Mouse (Mus musculus) liver, embryonic 12.5 days (tissue): ENCODE results near the gene Scrn1. TPM values are rescaled to one million over a fixed set of nuclear protein-coding genes. Genes with fewer than 3 reads are reported as not detected.

Experiments
- ATAC-seq: fragments of 200-750 bp; cut with Nextera tagmentation; 2 replicates; pipeline ENCODE4 v1.8.0; 2017; ENCODE audit warnings: moderate number of reproducible peaks, mild to moderate bottlenecking, moderate library complexity
- H3K27ac ChIP-seq: fragments of 300-500 bp; sonication (generic); 2 replicates; pipeline ENCODE4 v1.5.1; 2016; ENCODE audit warnings: mild to moderate bottlenecking
- H3K27me3 ChIP-seq: fragments of 300-500 bp; sonication (generic); replicated peaks from 2 replicates; pipeline ENCODE4 v1.6.1; 2016; ENCODE audit warnings: mild to moderate bottlenecking, moderate library complexity
- H3K36me3 ChIP-seq: fragments of 300-500 bp; sonication (generic); 2 replicates; pipeline ENCODE4 v1.6.1; 2016; ENCODE audit warnings: mild to moderate bottlenecking, moderate library complexity
- H3K4me1 ChIP-seq: fragments of 300-500 bp; sonication (generic); 2 replicates; pipeline ENCODE4 v1.6.1; 2016
- H3K4me2 ChIP-seq: fragments of 300-500 bp; sonication (generic); 2 replicates; pipeline ENCODE4 v1.6.1; 2016; ENCODE audit warnings: mild to moderate bottlenecking, moderate library complexity
- H3K4me3 ChIP-seq: fragments of 300-500 bp; sonication (generic); 2 replicates; pipeline ENCODE4 v1.5.1; 2016; ENCODE audit warnings: mild to moderate bottlenecking, moderate library complexity
- H3K9ac ChIP-seq: fragments of 300-500 bp; sonication (generic); 2 replicates; pipeline ENCODE4 v1.6.1; 2016; ENCODE audit warnings: mild to moderate bottlenecking, moderate library complexity
- H3K9me3 ChIP-seq: fragments of 300-500 bp; sonication (generic); replicated peaks from 2 replicates; pipeline ENCODE4 v1.6.1; 2016; ENCODE audit warnings: mild to moderate bottlenecking, moderate library complexity
- WGBS: fragments of 180-500 bp; shearing (Covaris S2); methylation state at CpG from one replicate; pipeline ENCODE4 v1.1.7; 2016; ENCODE audit not compliant: insufficient replicate concordance; 5-methylcytosine and 5-hydroxymethylcytosine counted together
- polyA plus RNA-seq: library from polyadenylated mRNA; unstranded; fragments of >200 nt; fragmentation: Nextera tagmentation; extraction: Ambion mirVana; gene quantifications from 2 replicates; pipeline ENCODE4 v1.2.1, GENCODE M21; 2016

Scrn1 gene
- polyA plus RNA-seq, 1 experiment from 2014 or later: 0.60 TPM

DNA sequence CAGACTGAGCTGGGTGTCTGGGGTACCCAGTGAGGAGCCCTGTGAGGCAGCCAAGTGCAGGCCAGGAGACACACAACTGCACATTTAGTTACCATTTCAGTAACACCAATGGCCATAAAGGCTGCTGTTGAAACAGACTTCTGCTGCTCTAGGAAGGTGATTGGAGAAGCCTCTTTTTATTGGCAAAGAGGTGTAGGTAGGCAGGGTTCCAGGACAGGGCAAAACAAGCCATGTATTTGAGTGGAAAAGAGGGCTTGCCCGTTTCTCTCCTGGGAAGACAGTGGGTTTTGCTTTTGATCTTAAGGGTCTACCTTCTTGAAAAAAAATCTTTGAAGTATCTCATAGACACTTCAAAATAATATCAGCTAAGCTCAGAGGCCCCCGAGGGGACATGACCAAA is 54.0 kb downstream of the Scrn1 start:
- H3K4me3 ChIP-seq: no peak overlapping the region
- WGBS: 63% methylated on average over 2 of the region's 2 CpGs
- peaks cover 8% of the 10 kb centered on the region for H3K27me3 ChIP-seq
- no peaks in the 10 kb centered on the region for H3K9me3 ChIP-seq
- H3K9ac ChIP-seq: no peak overlapping the region
- ATAC-seq: no peak
- H3K4me1 ChIP-seq: no peaks in the 10 kb centered on the region
- no peak overlapping the region for H3K27ac ChIP-seq
- no peak overlapping the region for H3K4me2 ChIP-seq
- H3K36me3 ChIP-seq: no peaks in the 10 kb centered on the region

DNA sequence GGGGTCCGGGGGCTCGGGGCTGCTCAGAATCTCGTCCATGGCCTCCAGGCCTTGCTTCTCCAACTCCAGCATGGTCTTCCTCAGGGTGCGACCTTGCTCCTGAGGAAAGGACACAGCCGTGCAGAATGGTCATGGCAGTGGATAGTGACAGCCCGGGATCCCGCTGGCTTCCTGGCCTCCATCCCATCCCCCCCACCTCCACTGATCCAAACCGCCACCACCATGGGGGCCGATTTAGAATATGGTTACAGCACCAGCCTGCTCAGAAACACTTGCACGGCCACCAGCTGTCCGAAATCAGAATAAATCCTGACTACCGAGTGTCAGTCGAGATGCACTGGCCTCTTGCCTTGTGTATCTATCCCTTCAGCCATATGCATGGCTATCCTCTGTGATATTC is 57.0 kb downstream of the Scrn1 start:
- H3K4me3 ChIP-seq: no peak overlapping the region
- H3K9ac ChIP-seq: no peak overlapping the region
- no peak overlapping the region for H3K4me2 ChIP-seq
- no peak for ATAC-seq
- 80% methylated on average over 13 of the region's 13 CpGs for WGBS
- no peaks in the 10 kb centered on the region for H3K9me3 ChIP-seq
- no peaks in the 10 kb centered on the region for H3K36me3 ChIP-seq
- H3K27me3 ChIP-seq: no peaks in the 10 kb centered on the region
- no peaks in the 10 kb centered on the region for H3K4me1 ChIP-seq
- H3K27ac ChIP-seq: no peak overlapping the region

DNA sequence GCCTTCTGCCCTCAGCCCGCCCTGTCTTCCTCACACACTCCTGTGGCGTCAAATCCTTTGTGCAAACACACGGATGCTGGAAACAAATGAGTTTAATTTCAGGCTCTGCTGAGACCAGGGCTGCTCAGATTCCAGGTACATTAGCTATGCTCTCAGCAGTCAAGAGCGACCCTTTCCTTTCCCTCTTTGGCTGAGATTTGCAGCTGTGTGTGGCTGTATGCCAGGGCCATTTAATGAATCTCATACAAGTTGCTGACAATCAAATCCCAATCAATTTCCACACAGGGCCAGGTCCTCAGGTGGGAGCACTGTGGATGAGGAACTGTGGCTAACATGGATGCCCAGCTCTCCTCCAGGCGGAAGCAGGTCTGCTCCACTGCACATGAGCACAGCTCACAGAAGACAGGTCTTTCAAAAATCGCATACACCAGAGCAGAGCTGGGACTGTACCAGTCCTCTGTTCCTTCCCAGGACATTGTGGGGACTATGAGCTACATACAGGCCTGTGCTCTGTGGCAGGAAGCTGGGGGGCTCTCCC is 58.0 kb downstream of the Scrn1 start:
- H3K27ac ChIP-seq: no peak overlapping the region
- no peak overlapping the region for H3K9ac ChIP-seq
- H3K9me3 ChIP-seq: no peaks in the 10 kb centered on the region
- ATAC-seq: no peak
- no peaks in the 10 kb centered on the region for H3K36me3 ChIP-seq
- no peak overlapping the region for H3K4me3 ChIP-seq
- H3K4me2 ChIP-seq: no peak overlapping the region
- H3K27me3 ChIP-seq: no peaks in the 10 kb centered on the region
- WGBS: 64% methylated on average over 6 of the region's 6 CpGs
- H3K4me1 ChIP-seq: no peaks in the 10 kb centered on the region

DNA sequence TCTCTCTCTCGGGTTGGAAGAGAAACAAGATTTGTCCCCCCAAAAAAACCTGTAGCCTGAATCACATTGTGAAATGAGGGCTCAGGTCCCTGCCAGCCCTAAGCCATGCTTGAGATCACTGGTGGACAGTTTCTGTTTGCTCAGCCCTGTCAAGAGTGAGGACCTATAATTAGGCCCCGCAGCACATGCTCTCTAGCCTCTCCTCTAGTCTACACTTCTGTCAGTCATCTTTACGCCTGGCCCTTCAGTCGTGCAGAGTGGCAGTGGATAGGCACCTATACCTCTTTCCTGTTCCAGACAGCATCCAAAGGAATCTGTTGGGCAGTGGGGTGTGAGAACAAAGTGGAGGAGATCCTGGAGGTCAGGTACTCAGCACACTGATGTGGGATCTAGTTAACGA is 58.5 kb downstream of the Scrn1 start:
- ATAC-seq: no peak

DNA sequence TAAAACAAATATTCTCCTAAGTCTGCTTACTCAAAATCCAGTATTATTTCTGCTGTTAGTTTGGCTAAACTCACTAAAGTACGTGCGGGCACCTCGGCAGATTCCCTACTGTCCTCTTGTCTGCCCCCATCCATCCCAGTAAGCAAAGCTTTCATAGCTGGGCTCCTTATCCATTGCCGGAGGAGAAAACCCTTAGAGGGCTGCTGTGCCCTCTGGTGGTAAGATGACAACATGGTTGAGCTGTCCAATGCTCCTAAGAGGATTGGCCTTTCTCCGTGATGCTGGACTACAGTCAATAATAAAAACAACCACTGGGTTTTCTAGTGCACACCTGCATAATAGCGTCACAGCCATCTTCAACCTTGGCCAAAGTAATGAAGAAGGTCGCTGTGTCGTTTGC is 59.3 kb downstream of the Scrn1 start:
- no peaks in the 10 kb centered on the region for H3K27me3 ChIP-seq
- no peaks in the 10 kb centered on the region for H3K4me1 ChIP-seq
- ATAC-seq: no peak
- H3K4me2 ChIP-seq: no peak overlapping the region
- no peaks in the 10 kb centered on the region for H3K9me3 ChIP-seq
- WGBS: 34% methylated on average over 8 of the region's 8 CpGs
- no peaks in the 10 kb centered on the region for H3K36me3 ChIP-seq
- H3K9ac ChIP-seq: no peak overlapping the region
- no peak overlapping the region for H3K27ac ChIP-seq
- no peak overlapping the region for H3K4me3 ChIP-seq

More for the DNA sequence above, 58.5 kb downstream of the Scrn1 start:
- no peaks in the 10 kb centered on the region for H3K9me3 ChIP-seq
- H3K36me3 ChIP-seq: no peaks in the 10 kb centered on the region
- no peaks in the 10 kb centered on the region for H3K4me1 ChIP-seq
- H3K27ac ChIP-seq: no peak overlapping the region
- H3K9ac ChIP-seq: no peak overlapping the region
- H3K4me3 ChIP-seq: no peak overlapping the region
- 49% methylated on average over 5 of the region's 5 CpGs for WGBS
- H3K27me3 ChIP-seq: no peaks in the 10 kb centered on the region
- no peak overlapping the region for H3K4me2 ChIP-seq

DNA sequence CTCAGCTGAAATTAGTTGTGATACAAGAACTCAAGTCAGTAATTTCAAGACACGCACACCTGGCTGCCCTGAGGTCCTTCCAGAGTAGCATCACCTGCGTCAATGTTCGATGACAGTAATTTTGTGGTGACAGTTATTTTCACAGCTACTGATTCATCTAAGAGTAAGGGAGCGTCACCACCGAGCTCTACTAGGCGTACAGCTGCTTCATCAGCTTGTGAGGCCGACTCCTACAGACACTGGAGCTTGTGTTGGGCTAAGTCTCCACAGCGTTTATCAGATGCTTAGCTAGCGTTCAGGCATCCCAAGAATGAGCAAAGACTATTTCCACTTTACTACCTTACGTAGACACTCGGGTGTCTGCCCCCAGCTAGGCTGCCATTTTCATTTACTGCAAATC is 60.0 kb downstream of the Scrn1 start:
- no peak overlapping the region for H3K4me3 ChIP-seq
- no peaks in the 10 kb centered on the region for H3K36me3 ChIP-seq
- H3K9me3 ChIP-seq: no peaks in the 10 kb centered on the region
- H3K27ac ChIP-seq: no peak overlapping the region
- no peaks in the 10 kb centered on the region for H3K4me1 ChIP-seq
- ATAC-seq: no peak
- no peak overlapping the region for H3K9ac ChIP-seq
- no peaks in the 10 kb centered on the region for H3K27me3 ChIP-seq
- 68% methylated on average over 11 of the region's 11 CpGs for WGBS
- H3K4me2 ChIP-seq: no peak overlapping the region

DNA sequence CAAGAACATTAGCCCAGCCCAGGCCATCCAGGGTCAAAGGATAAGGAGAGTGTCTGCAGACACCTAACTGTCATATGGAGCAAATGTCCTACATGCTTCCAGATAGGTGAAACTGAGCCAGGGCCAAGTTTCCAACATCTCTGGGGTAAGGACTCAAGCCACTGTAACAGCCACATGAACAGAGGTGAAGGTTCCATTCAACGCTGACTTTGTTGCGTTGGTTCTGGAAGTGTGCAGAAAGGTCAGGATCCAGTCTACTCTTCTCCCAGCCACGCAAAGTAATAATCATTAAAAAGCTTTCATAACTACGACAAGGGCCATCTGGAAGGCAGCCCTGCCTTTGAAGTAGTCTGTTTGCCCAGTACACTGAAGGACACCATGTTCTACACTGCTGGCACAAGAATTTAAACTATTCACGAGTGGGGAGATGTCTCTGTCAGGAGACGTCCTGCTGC is 63.6 kb downstream of the Scrn1 start:
- 67% methylated on average over 6 of the region's 6 CpGs for WGBS
- Histone ChIP-seq H3K36me3 (no peaks in the 10 kb centered on the region), H3K4me2 (no peak overlapping the region), H3K9me3 (no peaks in the 10 kb centered on the region), H3K27me3 (no peaks in the 10 kb centered on the region), H3K27ac (no peak overlapping the region), H3K4me3 (no peak overlapping the region), H3K9ac (no peak overlapping the region), H3K4me1 (no peaks in the 10 kb centered on the region)
- no peak for ATAC-seq

DNA sequence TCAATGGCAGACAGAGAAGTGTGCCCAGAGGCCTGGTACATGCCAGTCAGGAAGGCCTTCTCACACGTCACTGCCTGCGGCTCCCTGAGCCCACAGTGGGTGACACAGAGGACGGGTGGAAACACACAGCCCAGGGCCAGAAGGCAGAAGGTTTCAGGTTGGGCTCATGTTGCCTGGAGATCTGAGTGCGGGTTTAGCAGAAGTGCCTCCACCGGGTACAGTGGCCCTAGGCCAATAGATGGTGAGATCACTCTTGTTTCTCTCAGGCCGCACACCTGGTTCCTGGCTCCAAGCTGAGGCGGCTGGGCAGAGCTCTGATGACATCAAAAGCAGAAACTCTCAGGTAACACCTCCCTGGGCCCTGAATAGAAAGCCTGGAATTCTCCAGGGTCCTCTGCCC is 70.1 kb downstream of the Scrn1 start:
- Histone ChIP-seq H3K36me3 (no peaks in the 10 kb centered on the region), H3K9me3 (no peaks in the 10 kb centered on the region), H3K4me3 (no peak overlapping the region), H3K4me2 (no peak overlapping the region), H3K27ac (no peak overlapping the region), H3K27me3 (no peaks in the 10 kb centered on the region), H3K4me1 (no peaks in the 10 kb centered on the region), H3K9ac (no peak overlapping the region)
- 75% methylated on average over 7 of the region's 7 CpGs for WGBS
- no peak for ATAC-seq

DNA sequence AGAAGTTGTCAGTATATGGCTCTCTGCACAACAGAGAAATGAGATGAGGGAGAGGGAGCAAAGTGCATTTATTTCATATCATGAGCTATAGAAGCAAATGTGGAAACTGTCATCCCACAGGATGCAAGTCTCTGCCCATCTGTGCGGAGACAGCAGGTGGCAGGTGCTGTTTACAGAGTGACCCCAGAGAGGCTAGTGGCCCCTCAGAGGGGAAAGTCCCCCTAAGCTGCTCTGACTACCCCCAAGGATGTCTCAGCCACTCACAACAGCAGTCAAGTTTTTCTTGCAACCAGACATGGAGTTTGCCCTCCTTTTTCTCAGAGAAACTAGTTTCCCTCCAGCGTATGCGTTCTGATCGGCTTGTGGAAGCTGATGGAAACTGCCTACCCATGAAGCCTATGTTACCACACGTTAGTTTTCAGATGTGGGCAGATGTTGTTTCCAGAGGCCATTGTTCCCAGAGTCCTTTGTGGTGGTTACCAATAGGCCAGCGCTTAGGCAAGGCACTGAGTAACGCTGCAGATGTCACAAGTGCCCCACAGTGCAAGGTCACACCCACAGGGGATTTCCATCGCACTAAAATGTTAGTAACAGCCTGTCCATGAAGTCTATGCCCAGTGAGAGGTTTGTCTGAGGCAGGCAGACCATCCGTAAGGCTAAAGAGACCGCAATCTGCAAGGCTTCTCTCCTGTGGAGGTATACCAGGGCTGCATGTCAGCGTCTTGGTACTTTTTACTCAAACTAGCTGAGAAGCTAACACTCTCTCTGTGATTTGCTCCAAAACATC is 71.5 kb downstream of the Scrn1 start:
- no peak for ATAC-seq
- Histone ChIP-seq H3K9me3 (no peaks in the 10 kb centered on the region), H3K27me3 (no peaks in the 10 kb centered on the region), H3K4me2 (no peak overlapping the region), H3K4me3 (no peak overlapping the region), H3K9ac (no peak overlapping the region), H3K36me3 (no peaks in the 10 kb centered on the region), H3K27ac (no peak overlapping the region), H3K4me1 (no peaks in the 10 kb centered on the region)
- WGBS: 68% methylated on average over 11 of the region's 11 CpGs

DNA sequence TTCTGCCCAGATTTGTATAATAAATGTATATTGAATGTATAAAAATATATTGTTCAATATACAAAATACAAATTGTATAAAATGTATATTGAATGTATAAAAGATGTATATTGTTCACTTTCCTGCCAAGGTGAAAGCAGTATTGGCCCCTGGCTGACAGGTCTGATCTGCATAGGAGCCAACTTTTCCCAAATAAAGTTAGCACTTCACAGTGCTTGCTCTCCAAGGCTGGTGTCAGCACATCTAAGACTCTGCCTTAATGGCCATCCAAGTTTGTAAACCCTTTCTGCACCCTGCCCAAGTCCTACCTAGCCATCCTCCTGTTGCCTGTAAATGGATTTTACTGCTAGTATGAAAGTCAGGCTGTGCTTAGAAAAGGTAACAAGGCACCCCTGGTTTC is 72.2 kb downstream of the Scrn1 start:
- no peak for ATAC-seq
- H3K27ac ChIP-seq: no peak overlapping the region
- no peaks in the 10 kb centered on the region for H3K9me3 ChIP-seq

DNA sequence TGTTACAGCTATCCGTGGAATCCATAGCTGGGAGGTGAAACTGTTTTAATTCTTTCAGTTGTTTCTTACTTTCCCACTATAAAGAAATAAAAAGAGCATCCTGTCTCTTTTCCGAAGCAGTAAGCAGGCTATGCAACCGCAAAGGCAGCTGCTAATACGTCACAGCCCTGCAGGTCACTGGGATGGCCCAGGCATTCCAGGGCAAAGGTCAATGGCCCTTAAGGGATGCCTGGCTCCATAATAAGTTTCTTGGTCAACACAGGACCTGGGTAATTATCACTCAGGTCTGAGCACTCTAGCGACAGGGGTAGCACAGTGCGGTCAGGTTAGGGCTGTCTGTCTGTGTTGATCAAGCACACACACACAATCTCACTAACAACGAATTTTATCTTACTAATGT is 75.2 kb downstream of the Scrn1 start:
- H3K36me3 ChIP-seq: no peaks in the 10 kb centered on the region
- H3K9me3 ChIP-seq: no peaks in the 10 kb centered on the region
- H3K4me3 ChIP-seq: no peak overlapping the region
- no peaks in the 10 kb centered on the region for H3K4me1 ChIP-seq
- ATAC-seq: no peak
- H3K4me2 ChIP-seq: no peak overlapping the region
- no peak overlapping the region for H3K27ac ChIP-seq
- H3K27me3 ChIP-seq: peaks cover 25% of the 10 kb centered on the region
- WGBS: 62% methylated on average over 7 of the region's 7 CpGs
- no peak overlapping the region for H3K9ac ChIP-seq

More for the DNA sequence above, 72.2 kb downstream of the Scrn1 start:
- Histone ChIP-seq H3K9ac (no peak overlapping the region), H3K4me2 (no peak overlapping the region), H3K27me3 (0 out of 2 replicates have a peak, but pooled peaks cover 4% of the 10 kb centered on the region), H3K4me1 (no peaks in the 10 kb centered on the region), H3K4me3 (no peak overlapping the region), H3K36me3 (no peaks in the 10 kb centered on the region)

DNA sequence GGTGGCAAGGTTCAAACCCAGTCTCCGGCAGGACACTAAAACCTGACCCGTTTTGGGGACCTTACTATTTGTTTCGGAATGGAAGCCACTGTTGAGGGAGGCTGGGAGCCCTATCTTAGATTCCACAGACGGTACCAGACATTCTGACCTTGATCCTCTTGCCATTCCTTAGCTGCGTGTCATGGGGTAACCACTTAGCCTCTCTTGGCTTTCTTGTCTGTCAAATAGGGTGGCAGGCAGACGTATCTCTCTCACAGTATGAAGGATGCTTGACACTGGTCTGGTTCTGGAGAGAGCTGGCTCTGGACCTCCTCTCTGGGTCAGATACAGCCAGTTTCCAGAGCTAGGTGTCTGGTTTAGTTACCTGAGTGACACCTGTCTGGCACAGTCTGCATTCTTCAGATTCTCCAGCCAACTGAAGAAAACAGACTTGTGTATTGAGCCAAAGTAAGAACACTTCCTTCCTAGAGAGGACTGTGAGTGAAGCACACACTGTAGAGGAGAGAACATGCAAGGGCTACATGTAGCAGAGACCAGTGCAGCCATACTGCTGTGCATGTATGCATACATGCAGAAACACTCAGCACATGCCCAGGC is 80.2 kb downstream of the Scrn1 start:
- peaks cover 47% of the 10 kb centered on the region for H3K27me3 ChIP-seq
- no peak overlapping the region for H3K27ac ChIP-seq
- peaks cover 6% of the 10 kb centered on the region; the same call in 1 of the 2 replicates for H3K4me1 ChIP-seq
- H3K4me2 ChIP-seq: peak overlapping the region; percentile 61
- no peaks in the 10 kb centered on the region for H3K36me3 ChIP-seq
- peak overlapping the region; percentile 27; the same call in 1 of the 2 replicates for H3K4me3 ChIP-seq
- whole genome bisulfite sequencing: 29% methylated on average over 6 of the region's 6 CpGs
- no peak overlapping the region for H3K9ac ChIP-seq
- no peaks in the 10 kb centered on the region for H3K9me3 ChIP-seq
- ATAC-seq: no peak
